Mouse (Mus musculus) kidney, adult 2 months (tissue): ENCODE data around the gene Egfl6. TPM values are rescaled to one million over a fixed set of nuclear protein-coding genes. Genes with fewer than 3 reads are reported as not detected.
A peak's percentile ranks its signal among the peaks of the same experiment; 100 is the strongest.
"Not testable (repeated sequence)": the region's sequence is repeated elsewhere in the genome, so short reads cannot be mapped to it uniquely, and the experiment has no call there.

ENCODE experiments used
- DNase-seq: peaks from one replicate; pipeline ENCODE4 v3.0.0; 2021
- H3K27ac ChIP-seq: fragments of 200-500 bp; 2 replicates; pipeline ENCODE4 v1.5.1; 2012; ENCODE audit warnings: low read depth, low read length, control low read depth, inconsistent platforms; ENCODE audit not compliant: insufficient read depth
- H3K27me3 ChIP-seq: fragments of 200-500 bp; replicated peaks from 2 replicates; pipeline ENCODE4 v1.6.1; 2012; ENCODE audit warnings: mild to moderate bottlenecking, moderate library complexity, low read length, inconsistent platforms; ENCODE audit not compliant: control insufficient read depth, insufficient read depth
- H3K36me3 ChIP-seq: fragments of 200-500 bp; 2 replicates; pipeline ENCODE4 v1.6.1; 2012; ENCODE audit warnings: mild to moderate bottlenecking, moderate library complexity, low read length, inconsistent platforms; ENCODE audit not compliant: control insufficient read depth, insufficient read depth
- H3K4me1 ChIP-seq: fragments of 200-500 bp; 2 replicates; pipeline ENCODE4 v1.6.1; 2011; ENCODE audit warnings: low read length; ENCODE audit not compliant: control insufficient read depth, insufficient read depth
- H3K4me3 ChIP-seq: fragments of 200-500 bp; 2 replicates; pipeline ENCODE4 v1.5.1; 2011; ENCODE audit warnings: mild to moderate bottlenecking, low read depth, low read length, control low read depth; ENCODE audit not compliant: insufficient read depth
- CTCF ChIP-seq: fragments of 200-500 bp; conservative IDR thresholded peaks from 2 replicates; pipeline ENCODE4 v1.5.1; 2011; ENCODE audit warnings: low read depth, mild to moderate bottlenecking, control low read depth, low read length, moderate library complexity, mixed read lengths; ENCODE audit not compliant: insufficient read depth, insufficient read length
- POLR2A ChIP-seq: fragments of 200-500 bp; IDR thresholded peaks from one replicate; pipeline ENCODE4 v1.6.1; 2011; ENCODE audit warnings: low read depth, low read length, control low read depth
- WGBS: fragments of 180-500 bp; shearing (Covaris S2); methylation state at CpG from one replicate; pipeline ENCODE4 v1.1.7; 2018; 5-methylcytosine and 5-hydroxymethylcytosine counted together
- polyA plus RNA-seq: library from polyadenylated mRNA; depleted of rRNA; stranded (reverse); fragments of >200 nt; gene quantifications from 2 replicates; pipeline ENCODE4 v1.2.3, GENCODE M21; 2012

Egfl6 gene
- polyA plus RNA-seq, 1 experiment, result 8.6 TPM

- H3K27ac ChIP-seq, result no peak overlapping the region
- WGBS, result 100% methylated on average over 1 of the region's 1 CpGs
- no peak for TF ChIP-seq POLR2A
- no peak for TF ChIP-seq CTCF
- DNase-seq, result no peak
- no peaks in the 10 kb centered on the region for H3K27me3 ChIP-seq
- no peaks in the 10 kb centered on the region for H3K36me3 ChIP-seq
- H3K4me1 ChIP-seq, result no peaks in the 10 kb centered on the region
- no peak overlapping the region for H3K4me3 ChIP-seq
Measured at GRCm38 (mm10) chrX:166516631-166517030, 68.9 kb downstream of the Egfl6 start.

- DNase-seq, result no peak
- Histone ChIP-seq H3K4me1 (no peaks in the 10 kb centered on the region), H3K36me3 (no peaks in the 10 kb centered on the region), H3K27me3 (no peaks in the 10 kb centered on the region), H3K4me3 (no peak overlapping the region), H3K27ac (no peak overlapping the region)
- 89% methylated on average over 3 of the region's 3 CpGs for WGBS
- TF ChIP-seq POLR2A, result no peak
- no peak for TF ChIP-seq CTCF
Measured at GRCm38 (mm10) chrX:166515923-166516322, 69.6 kb downstream of the Egfl6 start.

- H3K36me3 ChIP-seq, H3K27ac ChIP-seq, H3K4me1 ChIP-seq, H3K4me3 ChIP-seq, H3K27me3 ChIP-seq: not testable (repeated sequence)
- peak; percentile 60 for DNase-seq
- WGBS, result 10% methylated on average over 12 of the region's 12 CpGs
Measured at GRCm38 (mm10) chrX:166514035-166514434, 71.5 kb downstream of the Egfl6 start.

GRCm38 (mm10) chrX:166512071-166512470, 73.4 kb downstream of the Egfl6 start:
- WGBS, result 97% methylated on average over 4 of the region's 4 CpGs
- Histone ChIP-seq H3K4me3 (no peak overlapping the region), H3K27me3 (no peaks in the 10 kb centered on the region), H3K4me1 (no peaks in the 10 kb centered on the region), H3K36me3 (no peaks in the 10 kb centered on the region), H3K27ac (no peak overlapping the region)
- no peak for DNase-seq
- TF ChIP-seq POLR2A, result no peak
- TF ChIP-seq CTCF, result no peak

- Histone ChIP-seq H3K4me3 (no peak overlapping the region), H3K4me1 (no peaks in the 10 kb centered on the region), H3K27ac (no peak overlapping the region), H3K36me3 (no peaks in the 10 kb centered on the region), H3K27me3 (no peaks in the 10 kb centered on the region)
- no peak for DNase-seq
- no peak for TF ChIP-seq POLR2A
- no peak for TF ChIP-seq CTCF
Measured at GRCm38 (mm10) chrX:166511107-166511506, 74.4 kb downstream of the Egfl6 start.

- Histone ChIP-seq H3K27ac (peak overlapping the region; percentile 98), H3K4me1 (no peaks in the 10 kb centered on the region), H3K36me3 (no peaks in the 10 kb centered on the region), H3K27me3 (no peaks in the 10 kb centered on the region), H3K4me3 (peak overlapping the region; percentile 89)
- 1% methylated on average over 57 of the region's 65 CpGs for WGBS
- peak; percentile 96 for DNase-seq
- TF ChIP-seq CTCF (no peak), POLR2A (peak; percentile 8)
Measured at GRCm38 (mm10) chrX:166509761-166510738, 75.5 kb downstream of the Egfl6 start.

GRCm38 (mm10) chrX:166504421-166504820, 81.1 kb downstream of the Egfl6 start:
- DNase-seq, result no peak
- H3K27ac ChIP-seq, result no peak overlapping the region
- H3K36me3 ChIP-seq, result no peaks in the 10 kb centered on the region

More at GRCm38 (mm10) chrX:166504421-166504820, 81.1 kb downstream of the Egfl6 start:
- no peak for TF ChIP-seq POLR2A
- no peak for TF ChIP-seq CTCF
- Histone ChIP-seq H3K4me1 (no peaks in the 10 kb centered on the region), H3K4me3 (no peak overlapping the region), H3K27me3 (no peaks in the 10 kb centered on the region)
- 78% methylated on average over 2 of the region's 2 CpGs for WGBS
